Mouse (Mus musculus): Measurements from ENCODE around the gene Ctsk. TPM values are rescaled to one million over a fixed set of nuclear protein-coding genes. Genes with fewer than 3 reads are reported as not detected.

Gene Ctsk
- polyA plus RNA-seq, 1 experiment from 2014 or later = 2.8 TPM

- ATAC-seq (ENCODE audit: insufficient read depth) (no peak), DNase-seq (no peak)
- no peak overlapping the region for H3K4me2 ChIP-seq
- H3K36me3 ChIP-seq (ENCODE audit: insufficient read depth) = no peaks in the 10 kb centered on the region
- H3K4me3 ChIP-seq (ENCODE audit: low read depth, low read length) = no peak overlapping the region
- TF ChIP-seq CTCF (IDR thresholded peaks at IDR 0.05; ENCODE audit: low read depth) = no peak
- H3K9me3 ChIP-seq (ENCODE audit: low read depth, low read length) = no peaks in the 10 kb centered on the region
- no peak overlapping the region for H3K9ac ChIP-seq
- 33% methylated on average over 3 of the region's 3 CpGs for WGBS
- no peaks in the 10 kb centered on the region for H3K27me3 ChIP-seq (ENCODE audit: insufficient read depth, low read length)
- no peak overlapping the region for H3K27ac ChIP-seq (ENCODE audit: low read depth)
- H3K4me1 ChIP-seq (ENCODE audit: insufficient read depth) = no peaks in the 10 kb centered on the region
Measured at GRCm38 (mm10) chr3:95553986-95554385, 54.9 kb downstream of the Ctsk start.

Other genes starting within 250 kb of the Ctsk start
- gene Bnipl, start 248.1 kb upstream of the Ctsk start, polyA plus RNA-seq (2014; fragmentation: Nextera tagmentation; extraction: Ambion mirVana) = 5.0 and 6.1 TPM in 2 replicates
- gene Mindy1, start 217.9 kb upstream of the Ctsk start, polyA plus RNA-seq (2014; fragmentation: Nextera tagmentation; extraction: Ambion mirVana) = 36.5 and 40.0 TPM in 2 replicates
- 20.0 and 23.5 TPM in 2 replicates for gene Prune1, start 217.2 kb upstream of the Ctsk start, polyA plus RNA-seq (2014; fragmentation: Nextera tagmentation; extraction: Ambion mirVana)
- gene Anxa9, start 192.1 kb upstream of the Ctsk start, polyA plus RNA-seq (2014; fragmentation: Nextera tagmentation; extraction: Ambion mirVana) = 1.8 and 2.0 TPM in 2 replicates
- gene Cers2, start 184.5 kb upstream of the Ctsk start, polyA plus RNA-seq (2014; fragmentation: Nextera tagmentation; extraction: Ambion mirVana) = 170 and 185 TPM in 2 replicates
- 50.7 and 52.0 TPM in 2 replicates for gene Setdb1, start 142.1 kb upstream of the Ctsk start, polyA plus RNA-seq (2014; fragmentation: Nextera tagmentation; extraction: Ambion mirVana)
- gene 4930558C23Rik, start 96.4 kb upstream of the Ctsk start, polyA plus RNA-seq (2014; fragmentation: Nextera tagmentation; extraction: Ambion mirVana) = not detected in 2 replicates
- gene Arnt, start 64.9 kb upstream of the Ctsk start, polyA plus RNA-seq (2014; fragmentation: Nextera tagmentation; extraction: Ambion mirVana) = 40.1 and 41.0 TPM in 2 replicates
- gene Ctss, start 27.5 kb downstream of the Ctsk start, polyA plus RNA-seq (2014; fragmentation: Nextera tagmentation; extraction: Ambion mirVana) = 20.6 and 24.3 TPM in 2 replicates
- gene Hormad1, start 60.4 kb downstream of the Ctsk start, polyA plus RNA-seq (2014; fragmentation: Nextera tagmentation; extraction: Ambion mirVana) = 0.14 TPM in 1 of 2 replicates, not detected in the other
- 29.3 and 30.8 TPM in 2 replicates for gene Golph3l, start 89.7 kb downstream of the Ctsk start, polyA plus RNA-seq (2014; fragmentation: Nextera tagmentation; extraction: Ambion mirVana)
- gene Ensa, start 125.7 kb downstream of the Ctsk start, polyA plus RNA-seq (2014; fragmentation: Nextera tagmentation; extraction: Ambion mirVana) = 64.8 and 66.7 TPM in 2 replicates
- 82.3 and 83.2 TPM in 2 replicates for gene Mcl1, start 159.5 kb downstream of the Ctsk start, polyA plus RNA-seq (2014; fragmentation: Nextera tagmentation; extraction: Ambion mirVana)
- gene Adamtsl4, start 188.7 kb downstream of the Ctsk start, polyA plus RNA-seq (2014; fragmentation: Nextera tagmentation; extraction: Ambion mirVana) = 1.6 and 4.0 TPM in 2 replicates
- gene Ecm1, start 240.3 kb downstream of the Ctsk start, polyA plus RNA-seq (2014; fragmentation: Nextera tagmentation; extraction: Ambion mirVana) = 23.5 and 27.7 TPM in 2 replicates